Mouse (Mus musculus) intestine, embryonic 15.5 days (tissue): ENCODE results near the gene Spint2. TPM values are rescaled to one million over a fixed set of nuclear protein-coding genes. Genes with fewer than 3 reads are reported as not detected.

Experiments used
- ATAC-seq: fragments of 200-750 bp; cut with Nextera tagmentation; 2 replicates; pipeline ENCODE4 v1.8.0; 2017; ENCODE audit warnings: moderate TSS enrichment, moderate library complexity
- H3K27ac ChIP-seq: fragments of 300-500 bp; sonication (generic); 2 replicates; pipeline ENCODE4 v1.5.1; 2015; ENCODE audit warnings: mild to moderate bottlenecking, inconsistent platforms
- H3K27me3 ChIP-seq: fragments of 300-500 bp; sonication (generic); replicated peaks from 2 replicates; pipeline ENCODE4 v1.6.1; 2015; ENCODE audit warnings: inconsistent platforms
- H3K36me3 ChIP-seq: fragments of 300-500 bp; sonication (generic); 2 replicates; pipeline ENCODE4 v1.6.1; 2015; ENCODE audit warnings: inconsistent platforms
- H3K4me1 ChIP-seq: fragments of 300-500 bp; sonication (generic); replicated peaks from 2 replicates; pipeline ENCODE4 v1.6.1; 2015; ENCODE audit warnings: inconsistent platforms
- H3K4me2 ChIP-seq: fragments of 300-500 bp; sonication (generic); replicated peaks from 2 replicates; pipeline ENCODE4 v1.6.1; 2015; ENCODE audit warnings: mild to moderate bottlenecking, inconsistent platforms
- H3K4me3 ChIP-seq: fragments of 300-500 bp; sonication (generic); replicated peaks from 2 replicates; pipeline ENCODE4 v1.5.1; 2015; ENCODE audit warnings: inconsistent platforms
- H3K9ac ChIP-seq: fragments of 300-500 bp; sonication (generic); 2 replicates; pipeline ENCODE4 v1.6.1; 2015; ENCODE audit warnings: inconsistent platforms
- H3K9me3 ChIP-seq: fragments of 300-500 bp; sonication (generic); 2 replicates; pipeline ENCODE4 v1.6.1; 2016; ENCODE audit warnings: inconsistent platforms
- WGBS: fragments of 180-500 bp; shearing (Covaris S2); methylation state at CpG from one replicate; pipeline ENCODE4 v1.1.7; 2015; 5-methylcytosine and 5-hydroxymethylcytosine counted together
- polyA plus RNA-seq: library from polyadenylated mRNA; unstranded; fragments of >200 nt; fragmentation: Nextera tagmentation; extraction: Ambion mirVana; gene quantifications from 2 replicates; pipeline ENCODE4 v1.2.1, GENCODE M21; 2015

The Spint2 gene
- polyA plus RNA-seq, 1 experiment from 2014 or later, result 633 TPM

DNA sequence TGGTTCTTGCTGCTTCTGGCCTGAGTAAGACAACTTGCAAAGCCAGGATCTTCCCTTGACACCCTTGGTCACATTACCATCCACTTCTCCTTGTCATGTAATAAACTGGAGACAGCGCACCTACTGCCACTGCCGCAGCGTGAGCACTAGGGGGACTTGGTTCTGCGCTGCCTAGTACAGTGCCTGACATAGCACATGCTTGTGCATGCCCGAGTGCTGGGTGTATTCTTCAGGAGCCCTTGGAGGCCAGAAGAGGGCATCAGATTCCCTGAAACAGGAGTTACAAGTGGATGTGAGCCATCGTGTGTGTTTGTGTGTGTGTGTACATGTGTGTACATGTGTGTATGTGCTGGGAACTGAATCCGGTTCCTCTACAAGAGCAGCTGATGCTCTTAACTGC lies 5.8 kb upstream of the Spint2 start:
- WGBS, result 85% methylated on average over 7 of the region's 7 CpGs

DNA sequence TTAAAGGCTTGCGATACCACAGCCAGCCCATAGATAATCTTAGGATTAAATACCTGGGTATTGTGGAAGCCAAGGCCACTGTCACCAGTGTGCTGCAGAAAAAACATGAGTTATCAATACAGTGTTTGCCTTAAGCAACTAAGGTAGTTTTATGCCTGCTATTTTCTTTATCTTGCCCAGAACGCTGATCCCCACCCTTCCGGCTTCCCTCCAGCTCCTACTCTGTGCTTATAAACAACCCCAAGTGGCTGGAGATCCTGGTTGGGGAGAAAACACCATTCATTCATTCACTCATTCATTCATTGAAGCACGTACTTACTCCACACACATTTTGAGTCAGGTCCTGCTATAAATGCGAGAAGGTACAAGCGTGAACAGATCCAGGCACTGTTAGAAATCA lies 2.8 kb upstream of the Spint2 start:
- WGBS, result 72% methylated on average over 6 of the region's 6 CpGs
- Histone ChIP-seq H3K4me3 (no peak overlapping the region), H3K9ac (no peak overlapping the region), H3K27me3 (peaks cover 5% of the 10 kb centered on the region), H3K4me2 (no peak overlapping the region), H3K27ac (no peak overlapping the region), H3K9me3 (no peaks in the 10 kb centered on the region), H3K36me3 (no peaks in the 10 kb centered on the region), H3K4me1 (peaks cover 14% of the 10 kb centered on the region; the same call in 1 of the 2 replicates)
- no peak for ATAC-seq

More for the DNA sequence above, 5.8 kb upstream of the Spint2 start:
- no peak for ATAC-seq
- no peaks in the 10 kb centered on the region for H3K36me3 ChIP-seq
- H3K27ac ChIP-seq, result no peak overlapping the region
- H3K4me1 ChIP-seq, result peaks cover 24% of the 10 kb centered on the region
- no peaks in the 10 kb centered on the region for H3K27me3 ChIP-seq
- H3K4me2 ChIP-seq, result no peak overlapping the region
- no peaks in the 10 kb centered on the region for H3K9me3 ChIP-seq
- H3K4me3 ChIP-seq, result no peak overlapping the region
- no peak overlapping the region for H3K9ac ChIP-seq

DNA sequence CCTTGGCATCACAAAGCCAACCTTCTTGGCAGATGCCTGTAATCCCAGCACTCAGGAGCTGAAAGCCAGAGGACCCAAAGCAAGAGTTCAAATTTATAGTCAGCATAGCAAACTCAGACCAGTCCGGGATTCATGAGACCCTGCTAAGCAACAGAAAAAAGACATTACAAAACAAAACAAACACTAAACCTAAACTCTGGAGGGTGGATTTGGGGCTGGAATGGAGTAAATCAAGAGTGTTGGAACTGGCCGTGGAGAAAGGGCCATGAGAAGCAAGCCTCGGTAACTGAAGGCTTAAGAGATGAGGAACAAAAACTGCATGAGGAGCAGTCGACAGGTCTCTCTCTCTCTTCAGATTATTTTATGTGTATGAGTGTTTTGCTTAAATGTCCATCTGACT lies 2.2 kb upstream of the Spint2 start:
- ATAC-seq, result no peak
- 85% methylated on average over 4 of the region's 4 CpGs for WGBS
- H3K9ac ChIP-seq, result no peak overlapping the region
- H3K36me3 ChIP-seq, result no peaks in the 10 kb centered on the region
- peaks cover 10% of the 10 kb centered on the region; the same call in 1 of the 2 replicates for H3K4me1 ChIP-seq
- H3K9me3 ChIP-seq, result no peaks in the 10 kb centered on the region
- no peak overlapping the region for H3K4me2 ChIP-seq
- H3K4me3 ChIP-seq, result no peak overlapping the region
- no peak overlapping the region for H3K27ac ChIP-seq
- H3K27me3 ChIP-seq, result peaks cover 5% of the 10 kb centered on the region

- H3K36me3 ChIP-seq, result no peaks in the 10 kb centered on the region
- no peaks in the 10 kb centered on the region for H3K9me3 ChIP-seq
- peak overlapping the region; percentile 82 for H3K9ac ChIP-seq
- H3K27ac ChIP-seq, result 0 out of 2 replicates have a peak overlapping the region, but pooled peaks have one; percentile 6
- ATAC-seq, result peak; percentile 71
- peaks cover 10% of the 10 kb centered on the region; the same call in 1 of the 2 replicates for H3K4me1 ChIP-seq
- 8% methylated on average over 21 of the region's 21 CpGs for WGBS
- peak overlapping the region; percentile 95 for H3K4me2 ChIP-seq
- peaks cover 5% of the 10 kb centered on the region for H3K27me3 ChIP-seq
- peak overlapping the region; percentile 72 for H3K4me3 ChIP-seq
These were observed 402 bp upstream of the Spint2 start for GRCm38 (mm10) chr7:29282074-29282554.

DNA sequence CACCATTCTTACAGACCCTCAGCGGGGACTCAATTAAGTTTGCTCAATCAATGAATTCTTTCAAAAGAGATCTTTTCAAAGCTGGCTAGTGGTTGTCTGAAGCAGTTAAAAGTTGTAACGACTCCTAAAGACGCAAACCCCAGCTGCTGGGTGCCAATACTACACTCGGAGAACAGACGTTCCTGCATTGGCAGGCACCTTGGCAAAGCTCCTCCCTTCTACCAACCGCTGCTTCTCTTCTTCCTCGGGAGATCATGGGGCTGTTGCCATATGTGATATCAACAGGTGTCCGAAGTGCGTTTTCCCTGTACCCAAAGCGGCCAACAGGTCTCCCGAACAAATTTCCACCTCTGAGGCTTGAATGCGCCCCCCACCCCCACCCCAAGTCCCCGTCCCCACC lies 911 bp downstream of the Spint2 start:
- ATAC-seq, result no peak
- peaks cover 5% of the 10 kb centered on the region for H3K27me3 ChIP-seq
- H3K9ac ChIP-seq, result peak overlapping the region; percentile 82
- 13% methylated on average over 13 of the region's 13 CpGs for WGBS
- H3K36me3 ChIP-seq, result no peaks in the 10 kb centered on the region
- peak overlapping the region; percentile 72 for H3K4me3 ChIP-seq
- H3K9me3 ChIP-seq, result no peaks in the 10 kb centered on the region
- peaks cover 10% of the 10 kb centered on the region for H3K4me1 ChIP-seq
- H3K4me2 ChIP-seq, result peak overlapping the region; percentile 95
- peak overlapping the region; percentile 91; the same call in 1 of the 2 replicates for H3K27ac ChIP-seq

GRCm38 (mm10) chr7:29279924-29280323 lies 1.8 kb downstream of the Spint2 start:
- peak; percentile 13; the same call in 1 of the 2 replicates for ATAC-seq
- Histone ChIP-seq H3K9me3 (no peaks in the 10 kb centered on the region), H3K27ac (peak overlapping the region; percentile 42; the same call in 1 of the 2 replicates), H3K4me1 (peaks cover 10% of the 10 kb centered on the region), H3K9ac (peak overlapping the region; percentile 82; the same call in 1 of the 2 replicates), H3K27me3 (peaks cover 5% of the 10 kb centered on the region), H3K4me3 (peak overlapping the region; percentile 72), H3K36me3 (no peaks in the 10 kb centered on the region), H3K4me2 (peak overlapping the region; percentile 95)
- 27% methylated on average over 8 of the region's 8 CpGs for WGBS

GRCm38 (mm10) chr7:29279261-29279660 lies 2.5 kb downstream of the Spint2 start:
- no peaks in the 10 kb centered on the region for H3K36me3 ChIP-seq
- no peak overlapping the region for H3K9ac ChIP-seq
- H3K4me1 ChIP-seq, result peaks cover 10% of the 10 kb centered on the region
- peaks cover 5% of the 10 kb centered on the region for H3K27me3 ChIP-seq
- H3K4me2 ChIP-seq, result peak overlapping the region; percentile 95
- H3K27ac ChIP-seq, result no peak overlapping the region
- ATAC-seq, result no peak
- H3K9me3 ChIP-seq, result no peaks in the 10 kb centered on the region
- H3K4me3 ChIP-seq, result 0 out of 2 replicates have a peak overlapping the region, but pooled peaks have one; percentile 72

GRCm38 (mm10) chr7:29277510-29277909 lies 4.2 kb downstream of the Spint2 start:
- Histone ChIP-seq H3K4me1 (peaks cover 18% of the 10 kb centered on the region), H3K4me3 (no peak overlapping the region), H3K9me3 (no peaks in the 10 kb centered on the region), H3K27me3 (peaks cover 5% of the 10 kb centered on the region), H3K36me3 (no peaks in the 10 kb centered on the region), H3K27ac (no peak overlapping the region), H3K9ac (no peak overlapping the region), H3K4me2 (no peak overlapping the region; the same call in 1 of the 2 replicates)
- WGBS, result 70% methylated on average over 4 of the region's 4 CpGs
- no peak for ATAC-seq

DNA sequence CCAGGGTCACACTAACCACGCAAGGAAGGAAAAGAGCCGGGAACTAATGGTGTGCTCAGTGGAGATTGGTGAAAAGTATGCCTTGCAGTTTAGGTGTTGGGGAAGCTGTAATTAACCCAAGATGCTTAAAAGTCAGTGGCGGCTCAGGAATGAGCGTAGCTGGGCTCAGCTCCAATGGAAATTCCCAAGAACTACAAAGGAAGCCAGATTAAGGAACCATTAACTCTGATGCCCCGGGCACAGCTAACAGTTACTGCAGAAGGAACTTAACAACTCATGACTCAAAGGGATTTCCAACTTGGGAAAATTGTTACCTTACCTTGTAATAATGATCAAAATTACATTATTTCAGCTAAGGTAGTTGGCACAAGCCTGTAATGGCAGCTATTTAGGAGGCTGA lies 5.0 kb downstream of the Spint2 start:
- Histone ChIP-seq H3K4me1 (peaks cover 19% of the 10 kb centered on the region), H3K9ac (no peak overlapping the region), H3K4me3 (no peak overlapping the region), H3K27me3 (peaks cover 3% of the 10 kb centered on the region), H3K36me3 (no peaks in the 10 kb centered on the region), H3K9me3 (no peaks in the 10 kb centered on the region), H3K27ac (no peak overlapping the region), H3K4me2 (no peak overlapping the region)
- WGBS, result 82% methylated on average over 5 of the region's 5 CpGs
- no peak for ATAC-seq

DNA sequence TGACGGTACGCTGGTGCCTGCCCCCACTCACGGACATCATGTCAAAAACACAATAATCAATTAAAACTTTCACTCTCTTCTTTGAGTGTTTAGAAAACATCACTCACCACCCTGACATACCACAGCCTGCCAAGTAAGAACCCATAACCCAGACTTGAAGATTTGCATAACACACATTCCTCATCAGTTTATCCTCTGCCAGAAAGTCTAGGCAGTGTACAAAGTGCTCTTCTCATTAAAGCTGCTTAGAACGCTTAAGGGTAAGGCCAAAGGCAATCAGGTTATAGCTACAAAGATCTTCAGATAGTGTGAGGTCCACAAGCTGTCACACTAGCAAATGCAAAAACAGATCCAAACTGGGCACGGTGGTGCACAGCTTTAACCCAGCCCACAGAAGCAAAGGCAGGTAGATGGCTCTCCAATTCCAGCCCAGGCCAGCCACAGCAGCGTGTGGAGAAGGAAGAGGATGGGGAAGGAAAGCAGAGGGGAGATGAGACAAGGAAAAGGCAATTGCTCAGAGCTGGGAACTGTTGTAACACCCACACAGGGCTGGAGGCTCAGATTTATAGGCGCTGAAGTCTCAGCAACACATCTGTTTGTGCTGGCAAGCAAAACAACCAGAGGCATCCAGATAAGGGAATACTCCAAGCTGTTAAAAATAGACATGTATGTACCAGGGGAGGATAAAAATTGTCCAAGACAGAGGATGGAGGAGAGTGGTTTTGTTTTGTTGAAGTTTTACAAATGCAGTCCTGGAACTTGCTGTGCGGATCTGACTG lies 9.8 kb downstream of the Spint2 start:
- Histone ChIP-seq H3K27me3 (no peaks in the 10 kb centered on the region), H3K4me2 (0 out of 2 replicates have a peak overlapping the region, but pooled peaks have one; percentile 6), H3K4me3 (no peak overlapping the region), H3K27ac (peak overlapping the region; percentile 44; the same call in 1 of the 2 replicates), H3K36me3 (no peaks in the 10 kb centered on the region), H3K4me1 (peaks cover 25% of the 10 kb centered on the region), H3K9me3 (no peaks in the 10 kb centered on the region), H3K9ac (no peak overlapping the region)
- ATAC-seq, result 0 out of 2 replicates have a peak, but pooled peaks have one; percentile 13
- WGBS, result 56% methylated on average over 8 of the region's 8 CpGs

- Histone ChIP-seq H3K9ac (no peak overlapping the region), H3K36me3 (no peaks in the 10 kb centered on the region), H3K9me3 (no peaks in the 10 kb centered on the region), H3K4me3 (no peak overlapping the region), H3K4me2 (no peak overlapping the region), H3K27ac (no peak overlapping the region), H3K27me3 (no peaks in the 10 kb centered on the region), H3K4me1 (peaks cover 33% of the 10 kb centered on the region)
- WGBS, result 85% methylated on average over 4 of the region's 4 CpGs
- ATAC-seq, result no peak
These were observed 11.3 kb downstream of the Spint2 start for GRCm38 (mm10) chr7:29270445-29270844.

DNA sequence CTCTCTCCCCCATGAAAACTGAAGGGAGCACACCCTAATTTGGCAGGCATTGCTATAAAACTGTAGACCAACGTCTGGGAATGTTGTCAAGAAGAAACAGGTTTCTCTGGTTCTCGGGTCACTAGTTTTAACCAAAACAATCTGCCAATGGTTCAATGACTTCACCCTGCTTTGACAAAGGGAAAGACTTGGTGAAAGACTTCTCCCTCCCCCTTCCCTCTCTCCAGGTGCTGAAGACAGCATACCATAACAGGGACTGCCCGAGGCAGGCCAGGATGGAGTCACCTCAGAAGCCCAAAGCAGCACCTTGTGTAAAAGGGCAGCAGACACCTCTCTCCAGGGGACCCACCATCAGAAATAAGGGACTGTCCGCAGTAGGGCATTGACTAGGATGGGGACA lies 14.8 kb downstream of the Spint2 start:
- Histone ChIP-seq H3K4me1 (peaks cover 21% of the 10 kb centered on the region), H3K9ac (no peak overlapping the region), H3K36me3 (0 out of 2 replicates have a peak, but pooled peaks cover 3% of the 10 kb centered on the region), H3K4me2 (no peak overlapping the region), H3K4me3 (no peak overlapping the region), H3K9me3 (no peaks in the 10 kb centered on the region), H3K27ac (no peak overlapping the region), H3K27me3 (no peaks in the 10 kb centered on the region)
- 57% methylated on average over 4 of the region's 4 CpGs for WGBS
- no peak for ATAC-seq
